Comparison of ENCODE assay signal across 23 mouse cellular contexts in genomic region chr11:86226646-86227180, GRCm38 (mm10). TPM values are rescaled to one million over a fixed set of nuclear protein-coding genes. Genes with fewer than 3 reads are reported as not detected.
DNase-seq lines count a peak whose midpoint lies in the region; ATAC-seq and TF ChIP-seq lines count a peak whose summit lies in the region.
"Had no signal": no experiment of that assay in that cellular context is flagged by ENCODE, and none has a peak within 500 bp of the region (broad histone marks: within the 10 kb centered on the region; RNA-seq: fewer than 3 reads in every experiment).

No protein-coding gene starts in this region.

- H3K4me2 ChIP-seq in CH12.LX (ENCODE audit: insufficient read depth, low read depth, poor library complexity, severe bottlenecking): no peak overlapping the region
- H3K4me2 ChIP-seq: embryonic facial prominence, embryonic 13.5 days; forebrain, embryonic 13.5 days; heart, embryonic 11.5 days; heart, embryonic 15.5 days; hindbrain, embryonic 15.5 days had no signal

- peak; percentile 79 for DNase-seq in heart, adult 11 months
- DNase-seq in heart, postnatal 25 days (ENCODE audit: low spot score): no peak
- peak; percentile 46 for DNase-seq in CH12.LX (ENCODE audit: extremely low read depth)
- DNase-seq in adipocyte (ENCODE audit: low spot score): no peak
- DNase-seq in embryo, embryonic 10 days (ENCODE audit: low spot score): no peak
- no peak for DNase-seq in thymus, adult 2 months
- DNase-seq: adrenal gland, adult 8-10 months; adrenal gland, postnatal 36 days; cerebellum, adult 11 months; cerebellum, adult 8-10 months; cerebellum, postnatal 14 days; forebrain, postnatal 0 days; gastrocnemius, postnatal 25 days; heart, adult 18-20 months; heart, postnatal 14 days had no signal

- intact Hi-C loops in heart, postnatal 25 days (cut with DNase I): no loop called here

- peaks cover 6 to 23% of the 10 kb centered on the region in 2 experiments for H3K4me1 ChIP-seq in CH12.LX (ENCODE audit: control insufficient read depth in 1 of 2, insufficient read depth in 2 of 2)
- no peaks in the 10 kb centered on the region for H3K4me1 ChIP-seq in thymus, adult 2 months (replicated peaks; ENCODE audit: control insufficient read depth, insufficient read depth, low read length)
- H3K4me1 ChIP-seq: embryonic facial prominence, embryonic 13.5 days; forebrain, embryonic 13.5 days; heart, embryonic 15.5 days; hindbrain, embryonic 15.5 days had no signal

- H3K79me2 ChIP-seq in CH12.LX (replicated peaks; ENCODE audit: control insufficient read depth, extremely low read depth, insufficient read depth, poor library complexity, severe bottlenecking): peaks cover 4% of the 10 kb centered on the region; the same call in 1 of the 2 replicates

- H3K27me3 ChIP-seq in CH12.LX (replicated peaks): no peaks in the 10 kb centered on the region
- H3K27me3 ChIP-seq in thymus, adult 2 months (ENCODE audit: control insufficient read depth, insufficient read depth, low read length): no peaks in the 10 kb centered on the region
- H3K27me3 ChIP-seq: embryonic facial prominence, embryonic 13.5 days; forebrain, embryonic 13.5 days; heart, embryonic 15.5 days; hindbrain, embryonic 15.5 days had no signal

- H3K27ac ChIP-seq in CH12.LX (ENCODE audit: insufficient read depth, low read depth): peak overlapping the region; percentile 13
- no peak overlapping the region for H3K27ac ChIP-seq in thymus, adult 2 months (ENCODE audit: control insufficient read depth, insufficient read depth, low read length)
- H3K27ac ChIP-seq: embryonic facial prominence, embryonic 13.5 days; forebrain, embryonic 13.5 days; heart, embryonic 15.5 days; hindbrain, embryonic 15.5 days had no signal

- TF ChIP-seq RAD21 in CH12.LX (IDR thresholded peaks at IDR 0.05; ENCODE audit: low read depth, low read length): no peak

- TF ChIP-seq POLR2A in CH12.LX (IDR thresholded peaks at IDR 0.05; ENCODE audit: low read depth, low read length): no peak
- no peak for TF ChIP-seq POLR2A in thymus, adult 2 months (IDR thresholded peaks at IDR 0.05; ENCODE audit: control insufficient read depth, extremely low read depth, insufficient read depth, low read length, poor library complexity)

- no peak; the same call in 1 of the 2 replicates for TF ChIP-seq EP300 in CH12.LX (IDR thresholded peaks at IDR 0.05; ENCODE audit: low read length)

- H3K9ac ChIP-seq in CH12.LX (ENCODE audit: insufficient read depth, low read depth): no peak overlapping the region
- H3K9ac ChIP-seq: embryonic facial prominence, embryonic 13.5 days; forebrain, embryonic 13.5 days; forebrain, postnatal 0 days; heart, embryonic 15.5 days; hindbrain, embryonic 15.5 days had no signal

- peak; percentile 35; the same call in 1 of the 2 replicates for ATAC-seq in granulocyte monocyte progenitor cell, adult 5-6 weeks (replicated peaks; ENCODE audit: poor library complexity, severe bottlenecking)
- peak; percentile 36; the same call in 1 of the 2 replicates for ATAC-seq in neutrophil, adult 5-6 weeks (ENCODE audit: extremely low read depth, insufficient number of reproducible peaks, low FRiP score, poor library complexity, severe bottlenecking)
- ATAC-seq: forebrain, embryonic 13.5 days; forebrain, postnatal 0 days; inflammation-experienced regulatory T-cells, adult 6 months had no signal

- H3K9me3 ChIP-seq in CH12.LX (replicated peaks; ENCODE audit: low read length): no peaks in the 10 kb centered on the region
- H3K9me3 ChIP-seq: embryonic facial prominence, embryonic 13.5 days; forebrain, embryonic 13.5 days; heart, embryonic 15.5 days; hindbrain, embryonic 15.5 days had no signal

- TF ChIP-seq CTCF in CH12.LX (conservative IDR thresholded peaks at IDR 0.05 in 1 of 2, IDR thresholded peaks at IDR 0.05 in 1 of 2; ENCODE audit: low read depth in 2 of 2, low read length in 2 of 2): no peak
- TF ChIP-seq CTCF in thymus, adult 2 months (IDR thresholded peaks at IDR 0.05; ENCODE audit: borderline replicate concordance, control insufficient read depth, extremely low read depth, insufficient read depth, low read length, poor library complexity): no peak

- dilution Hi-C loops in CH12.LX (cut with MboI; ENCODE audit: extremely low pct_ligation_motif_present, extremely low pct_unique_long_range_greater_than_20kb, low sequenced_read_pairs): no loop called here

- WGBS in thymus, adult 2 months: 97% methylated on average over 8 of the region's 8 CpGs

- H3K4me3 ChIP-seq in CH12.LX (replicated peaks in 1 of 3; ENCODE audit: low read depth in 2 of 3, low read length in 2 of 3, poor library complexity in 1 of 3): no peak overlapping the region
- H3K4me3 ChIP-seq in thymus, adult 2 months (ENCODE audit: control insufficient read depth, insufficient read depth, low read length): no peak overlapping the region
- H3K4me3 ChIP-seq: embryonic facial prominence, embryonic 13.5 days; forebrain, embryonic 13.5 days; heart, embryonic 15.5 days; hindbrain, embryonic 15.5 days had no signal

- in situ Hi-C loops in CH12.LX (cut with MboI; ENCODE audit: low pct_ligation_motif_present, low pct_unique_long_range_greater_than_20kb, low sequenced_read_pairs): no loop called here

- H3K36me3 ChIP-seq in CH12.LX (replicated peaks in 1 of 2; ENCODE audit: control insufficient read depth in 1 of 2, insufficient read depth in 1 of 2, low read length in 1 of 2): peaks cover 42 to 86% of the 10 kb centered on the region in 2 experiments
- H3K36me3 ChIP-seq in thymus, adult 2 months (ENCODE audit: control insufficient read depth, insufficient read depth, low read length): peaks cover 30% of the 10 kb centered on the region

TF ChIP-seq in CH12.LX, 34 proteins besides CTCF, POLR2A, EP300 and RAD21:
- no peak for TF ChIP-seq POLR2AphosphoS2 (IDR thresholded peaks at IDR 0.05; ENCODE audit: low read depth, low read length)
- TF ChIP-seq IRF4 (IDR thresholded peaks at IDR 0.05; ENCODE audit: low read depth, low read length): peak; percentile 54; the same call in 1 of the 2 replicates

RNA-seq across cellular contexts. Expression of gene Brip1, which starts 25.7 kb away (rescaled TPM):
- under 1 TPM; 0.55 to 0.59 TPM for total RNA-seq in heart, postnatal 25 days (2021)
- 21.1 and 28.1 TPM in 2 replicates for total RNA-seq in CH12.LX (2012; rRNA removed)
- total RNA-seq in CH12.LX (2014; rRNA removed): 24.9 and 31.1 TPM in 2 replicates
- polyA plus RNA-seq in CH12.LX (2012; ENCODE audit: insufficient read length, low read depth): 26.1 and 28.6 TPM in 2 replicates
- total RNA-seq in granulocyte monocyte progenitor cell, adult 5-6 weeks (2014; fragmentation: Nextera tagmentation): 20.1 and 23.4 TPM in 2 replicates
- 22.7 and 31.8 TPM in 2 replicates for total RNA-seq in granulocyte monocyte progenitor cell, adult 5-6 weeks (2017)
- total RNA-seq in neutrophil, adult 5-6 weeks (2017): 0.49 and 1.6 TPM in 2 replicates
- 1.9 and 2.8 TPM in 2 replicates for polyA plus RNA-seq in thymus, adult 2 months (2012; rRNA removed)

RNA-seq across cellular contexts. Expression of gene Ints2, which starts 30.7 kb away (rescaled TPM):
- total RNA-seq in heart, postnatal 25 days (2021): 1 to 10 TPM; 5.3 to 6.7 TPM
- total RNA-seq in CH12.LX (2012; rRNA removed): 54.8 and 68.8 TPM in 2 replicates
- 86.3 and 96.7 TPM in 2 replicates for total RNA-seq in CH12.LX (2014; rRNA removed)
- polyA plus RNA-seq in CH12.LX (2012; ENCODE audit: insufficient read length, low read depth): 44.4 and 58.8 TPM in 2 replicates
- total RNA-seq in granulocyte monocyte progenitor cell, adult 5-6 weeks (2014; fragmentation: Nextera tagmentation): 29.0 and 30.5 TPM in 2 replicates
- 28.5 and 30.5 TPM in 2 replicates for total RNA-seq in granulocyte monocyte progenitor cell, adult 5-6 weeks (2017)
- 10.7 and 14.0 TPM in 2 replicates for total RNA-seq in neutrophil, adult 5-6 weeks (2017)
- polyA plus RNA-seq in thymus, adult 2 months (2012; rRNA removed): 14.9 and 15.6 TPM in 2 replicates

Comparison
In these comparisons a context has a peak if more than half of its experiments do, and no peak if none do; other contexts are left out.
1. DNase-seq: peak in heart, adult 11 months (single experiment) and CH12.LX (single experiment); none in heart, postnatal 25 days (single experiment), adipocyte (single experiment), embryo, embryonic 10 days (single experiment) and thymus, adult 2 months (single experiment).